Mouse (Mus musculus): ENCODE results near the gene Col25a1. TPM values are rescaled to one million over a fixed set of nuclear protein-coding genes. Genes with fewer than 3 reads are reported as not detected.

The Col25a1 gene
- polyA plus RNA-seq, 1 experiment: 3.7 TPM

DNA sequence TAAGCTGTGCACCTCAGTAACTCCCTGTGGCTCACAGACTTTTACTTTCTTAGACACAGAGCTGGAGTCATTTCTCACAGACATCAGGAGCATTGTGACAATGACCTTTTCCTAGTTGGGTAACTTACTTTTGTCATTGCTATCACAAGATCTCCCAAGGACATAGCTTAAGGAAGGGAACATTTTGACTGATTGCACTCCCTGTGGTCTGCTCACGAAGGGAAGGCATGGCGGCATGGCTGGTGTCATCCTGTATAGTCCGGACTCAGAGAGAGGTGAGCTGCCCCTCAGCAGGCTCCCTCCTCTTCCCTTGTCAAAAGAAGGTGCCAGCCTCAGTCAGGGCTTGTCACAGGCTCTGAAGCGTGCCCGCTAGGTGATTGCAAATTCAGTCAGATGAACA lies 160.6 kb downstream of the Col25a1 start:
- TF ChIP-seq CTCF (IDR thresholded peaks at IDR 0.05; ENCODE audit: borderline replicate concordance, insufficient read depth, low read depth, low read length): no peak
- no peak for TF ChIP-seq POLR2A (IDR thresholded peaks at IDR 0.05; ENCODE audit: borderline replicate concordance, insufficient read depth, low read length)
- 0 out of 2 replicates have a peak, but pooled peaks cover 2% of the 10 kb centered on the region for H3K4me1 ChIP-seq (ENCODE audit: control insufficient read depth, insufficient read depth, low read length)
- WGBS: 97% methylated on average over 5 of the region's 5 CpGs
- H3K4me3 ChIP-seq (replicated peaks; ENCODE audit: insufficient read depth, low read depth, low read length): no peak overlapping the region
- H3K27me3 ChIP-seq (ENCODE audit: control insufficient read depth, insufficient read depth, low read length): no peaks in the 10 kb centered on the region
- no peak for DNase-seq
- no peak overlapping the region for H3K27ac ChIP-seq (ENCODE audit: insufficient read depth, low read length)

- no peak for TF ChIP-seq CTCF (IDR thresholded peaks at IDR 0.05; ENCODE audit: borderline replicate concordance, insufficient read depth, low read depth, low read length)
- TF ChIP-seq POLR2A (IDR thresholded peaks at IDR 0.05; ENCODE audit: borderline replicate concordance, insufficient read depth, low read length): no peak
- Histone ChIP-seq H3K27ac (ENCODE audit: insufficient read depth, low read length) (no peak overlapping the region), H3K27me3 (ENCODE audit: control insufficient read depth, insufficient read depth, low read length) (no peaks in the 10 kb centered on the region), H3K4me3 (replicated peaks; ENCODE audit: insufficient read depth, low read depth, low read length) (no peak overlapping the region), H3K4me1 (ENCODE audit: control insufficient read depth, insufficient read depth, low read length) (no peaks in the 10 kb centered on the region)
- DNase-seq: no peak
- WGBS: 86% methylated on average over 3 of the region's 3 CpGs
Observed at GRCm38 (mm10) chr3:130300530-130300929, 169.2 kb downstream of the Col25a1 start.

DNA sequence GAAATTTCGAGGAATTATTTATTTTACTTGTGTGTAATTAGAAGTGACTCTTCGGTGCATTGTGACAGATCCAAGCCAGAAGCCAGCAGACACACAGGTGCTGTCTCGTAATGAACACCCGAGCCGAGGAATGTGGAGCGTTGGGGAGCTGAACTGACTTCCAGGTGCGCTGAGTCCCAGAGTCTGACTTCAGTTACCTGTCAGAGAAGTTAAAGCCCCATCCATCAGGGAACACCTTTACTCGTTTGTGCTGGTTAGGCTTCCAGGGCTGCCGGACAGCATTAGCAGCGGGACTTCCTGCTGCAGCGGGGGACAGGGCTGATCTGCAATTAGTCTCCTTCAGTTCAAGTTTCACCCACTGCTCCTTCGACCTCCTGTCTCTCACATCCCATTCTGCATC lies 172.3 kb downstream of the Col25a1 start:
- no peak for TF ChIP-seq CTCF (IDR thresholded peaks at IDR 0.05; ENCODE audit: borderline replicate concordance, insufficient read depth, low read depth, low read length)
- TF ChIP-seq POLR2A (IDR thresholded peaks at IDR 0.05; ENCODE audit: borderline replicate concordance, insufficient read depth, low read length): no peak
- no peak for DNase-seq
- Histone ChIP-seq H3K4me3 (replicated peaks; ENCODE audit: insufficient read depth, low read depth, low read length) (no peak overlapping the region), H3K27ac (ENCODE audit: insufficient read depth, low read length) (no peak overlapping the region), H3K27me3 (ENCODE audit: control insufficient read depth, insufficient read depth, low read length) (no peaks in the 10 kb centered on the region), H3K4me1 (ENCODE audit: control insufficient read depth, insufficient read depth, low read length) (no peaks in the 10 kb centered on the region)
- 64% methylated on average over 12 of the region's 12 CpGs for WGBS

GRCm38 (mm10) chr3:130304827-130305226 lies 173.5 kb downstream of the Col25a1 start:
- no peak for DNase-seq
- TF ChIP-seq CTCF (IDR thresholded peaks at IDR 0.05; ENCODE audit: borderline replicate concordance, insufficient read depth, low read depth, low read length) (no peak), POLR2A (IDR thresholded peaks at IDR 0.05; ENCODE audit: borderline replicate concordance, insufficient read depth, low read length) (no peak)
- 19% methylated on average over 9 of the region's 9 CpGs for WGBS

DNA sequence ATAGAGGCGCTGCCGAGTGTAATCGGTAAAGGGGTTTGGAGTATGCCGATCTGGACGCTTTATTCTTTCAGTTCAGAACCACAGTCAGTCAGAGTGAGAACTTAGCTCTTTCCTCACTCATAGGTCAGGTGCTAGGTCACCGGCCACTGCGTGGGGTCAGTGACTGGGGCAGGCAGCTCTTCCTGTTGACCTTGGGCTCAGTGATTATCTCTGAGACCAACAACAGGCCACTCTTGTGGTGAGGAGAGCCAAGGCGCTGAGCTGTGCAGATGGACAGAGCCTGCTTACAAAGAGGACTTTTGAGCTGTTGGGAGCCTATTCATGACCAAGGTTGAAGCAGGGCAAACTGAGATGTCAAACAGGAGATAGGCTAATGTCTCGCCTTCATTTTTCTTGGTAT lies 174.4 kb downstream of the Col25a1 start:
- 91% methylated on average over 9 of the region's 9 CpGs for WGBS
- DNase-seq: no peak
- TF ChIP-seq CTCF (IDR thresholded peaks at IDR 0.05; ENCODE audit: borderline replicate concordance, insufficient read depth, low read depth, low read length): no peak
- no peak for TF ChIP-seq POLR2A (IDR thresholded peaks at IDR 0.05; ENCODE audit: borderline replicate concordance, insufficient read depth, low read length)
- no peaks in the 10 kb centered on the region for H3K4me1 ChIP-seq (ENCODE audit: control insufficient read depth, insufficient read depth, low read length)
- no peak overlapping the region for H3K27ac ChIP-seq (ENCODE audit: insufficient read depth, low read length)
- H3K4me3 ChIP-seq (replicated peaks; ENCODE audit: insufficient read depth, low read depth, low read length): no peak overlapping the region
- H3K27me3 ChIP-seq (ENCODE audit: control insufficient read depth, insufficient read depth, low read length): no peaks in the 10 kb centered on the region

More at GRCm38 (mm10) chr3:130304827-130305226, 173.5 kb downstream of the Col25a1 start:
- no peak overlapping the region for H3K27ac ChIP-seq (ENCODE audit: insufficient read depth, low read length)
- H3K4me1 ChIP-seq (ENCODE audit: control insufficient read depth, insufficient read depth, low read length): no peaks in the 10 kb centered on the region
- no peak overlapping the region for H3K4me3 ChIP-seq (replicated peaks; ENCODE audit: insufficient read depth, low read depth, low read length)
- no peaks in the 10 kb centered on the region for H3K27me3 ChIP-seq (ENCODE audit: control insufficient read depth, insufficient read depth, low read length)

- H3K27me3 ChIP-seq (ENCODE audit: control insufficient read depth, insufficient read depth, low read length): no peaks in the 10 kb centered on the region
- no peak for DNase-seq
- TF ChIP-seq POLR2A (IDR thresholded peaks at IDR 0.05; ENCODE audit: borderline replicate concordance, insufficient read depth, low read length) (no peak), CTCF (IDR thresholded peaks at IDR 0.05; ENCODE audit: borderline replicate concordance, insufficient read depth, low read depth, low read length) (no peak)
- no peak overlapping the region for H3K4me3 ChIP-seq (replicated peaks; ENCODE audit: insufficient read depth, low read depth, low read length)
- no peaks in the 10 kb centered on the region for H3K4me1 ChIP-seq (ENCODE audit: control insufficient read depth, insufficient read depth, low read length)
- 79% methylated on average over 4 of the region's 4 CpGs for WGBS
- no peak overlapping the region for H3K27ac ChIP-seq (ENCODE audit: insufficient read depth, low read length)
Observed at GRCm38 (mm10) chr3:130309277-130309676, 178.0 kb downstream of the Col25a1 start.

- DNase-seq: no peak
- no peaks in the 10 kb centered on the region for H3K4me1 ChIP-seq (ENCODE audit: control insufficient read depth, insufficient read depth, low read length)
- 33% methylated on average over 14 of the region's 14 CpGs for WGBS
- no peak overlapping the region for H3K4me3 ChIP-seq (replicated peaks; ENCODE audit: insufficient read depth, low read depth, low read length)
- H3K27ac ChIP-seq (ENCODE audit: insufficient read depth, low read length): no peak overlapping the region
- H3K27me3 ChIP-seq (ENCODE audit: control insufficient read depth, insufficient read depth, low read length): no peaks in the 10 kb centered on the region
- TF ChIP-seq POLR2A (IDR thresholded peaks at IDR 0.05; ENCODE audit: borderline replicate concordance, insufficient read depth, low read length) (no peak), CTCF (IDR thresholded peaks at IDR 0.05; ENCODE audit: borderline replicate concordance, insufficient read depth, low read depth, low read length) (no peak)
Observed at GRCm38 (mm10) chr3:130310694-130311305, 179.5 kb downstream of the Col25a1 start.

DNA sequence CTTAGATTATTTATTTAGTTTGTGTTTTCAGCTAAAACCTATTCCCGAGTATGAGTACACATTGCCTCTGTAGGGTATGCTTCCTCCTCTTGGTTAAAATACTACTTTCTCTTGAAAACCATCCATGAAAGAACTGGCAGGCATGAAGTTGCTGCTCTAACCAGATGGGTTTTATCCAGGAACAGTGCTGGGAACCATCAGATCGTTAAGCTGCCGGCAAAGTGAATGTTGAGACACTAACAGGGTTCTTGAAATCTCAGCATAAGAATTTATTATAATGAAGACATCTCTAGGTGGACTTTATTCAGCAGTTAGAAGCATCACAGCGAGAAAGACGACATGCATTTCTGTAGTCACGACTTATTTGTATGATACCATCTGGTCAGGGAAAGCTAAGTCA lies 181.9 kb downstream of the Col25a1 start:
- H3K4me1 ChIP-seq (ENCODE audit: control insufficient read depth, insufficient read depth, low read length): no peaks in the 10 kb centered on the region
- H3K4me3 ChIP-seq (replicated peaks; ENCODE audit: insufficient read depth, low read depth, low read length): no peak overlapping the region
- TF ChIP-seq CTCF (IDR thresholded peaks at IDR 0.05; ENCODE audit: borderline replicate concordance, insufficient read depth, low read depth, low read length) (no peak), POLR2A (IDR thresholded peaks at IDR 0.05; ENCODE audit: borderline replicate concordance, insufficient read depth, low read length) (no peak)
- no peak for DNase-seq
- 64% methylated on average over 6 of the region's 6 CpGs for WGBS
- no peak overlapping the region for H3K27ac ChIP-seq (ENCODE audit: insufficient read depth, low read length)
- H3K27me3 ChIP-seq (ENCODE audit: control insufficient read depth, insufficient read depth, low read length): no peaks in the 10 kb centered on the region
